Mouse (Mus musculus) gastrocnemius, adult 8-10 months (tissue): ENCODE measurements around the gene Hist1h2ac. TPM values are rescaled to one million over a fixed set of nuclear protein-coding genes. Genes with fewer than 3 reads are reported as not detected.
"Not testable (repeated sequence)": the region's sequence is repeated elsewhere in the genome, so short reads cannot be mapped to it uniquely, and the experiment has no call there.

ENCODE experiments used
- DNase-seq, 2 experiments: peaks; one replicate each; pipeline ENCODE4 v3.0.0; 2022; ENCODE audit warnings: low spot score in 2 of 2
- total RNA-seq, 4 experiments: library from RNA; stranded (reverse); gene quantifications; 2 replicates each; pipeline ENCODE4 v1.2.4; 2022

The Hist1h2ac gene
- 1 to 10 TPM in 1 of 4 experiments, under 1 TPM in 3; 0.65 to 1.1 (median 0.86) TPM for total RNA-seq

DNA sequence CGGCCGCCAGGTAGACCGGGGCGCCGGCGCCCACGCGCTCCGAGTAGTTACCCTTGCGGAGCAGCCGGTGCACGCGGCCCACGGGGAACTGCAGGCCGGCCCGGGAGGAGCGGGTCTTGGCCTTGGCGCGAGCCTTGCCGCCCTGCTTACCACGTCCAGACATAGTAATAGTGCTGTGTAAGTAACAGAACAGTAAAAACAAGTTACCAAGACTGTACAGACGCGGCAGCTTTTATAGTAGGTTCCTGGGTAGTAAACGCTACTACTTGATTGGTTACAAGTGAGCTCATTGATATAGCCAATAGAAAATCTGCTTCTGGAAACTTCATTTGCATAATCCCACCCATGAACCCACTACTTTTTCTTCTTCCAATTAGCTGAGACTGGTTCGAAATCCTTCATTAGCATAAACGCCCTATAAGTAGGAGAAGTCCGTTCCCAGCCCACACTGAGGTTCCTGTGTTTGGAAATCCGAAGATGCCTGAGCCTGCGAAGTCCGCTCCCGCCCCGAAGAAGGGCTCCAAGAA is at the start of gene Hist1h2ac, which contains the start of gene Hist1h2bc:
Gene Hist1h2ac (minus strand): TSS at position 194 of the 527 bp plus-strand sequence.
Gene Hist1h2bc (plus strand): TSS at position 445 of the 527 bp plus-strand sequence.
- peak; percentile 49 for DNase-seq

DNA sequence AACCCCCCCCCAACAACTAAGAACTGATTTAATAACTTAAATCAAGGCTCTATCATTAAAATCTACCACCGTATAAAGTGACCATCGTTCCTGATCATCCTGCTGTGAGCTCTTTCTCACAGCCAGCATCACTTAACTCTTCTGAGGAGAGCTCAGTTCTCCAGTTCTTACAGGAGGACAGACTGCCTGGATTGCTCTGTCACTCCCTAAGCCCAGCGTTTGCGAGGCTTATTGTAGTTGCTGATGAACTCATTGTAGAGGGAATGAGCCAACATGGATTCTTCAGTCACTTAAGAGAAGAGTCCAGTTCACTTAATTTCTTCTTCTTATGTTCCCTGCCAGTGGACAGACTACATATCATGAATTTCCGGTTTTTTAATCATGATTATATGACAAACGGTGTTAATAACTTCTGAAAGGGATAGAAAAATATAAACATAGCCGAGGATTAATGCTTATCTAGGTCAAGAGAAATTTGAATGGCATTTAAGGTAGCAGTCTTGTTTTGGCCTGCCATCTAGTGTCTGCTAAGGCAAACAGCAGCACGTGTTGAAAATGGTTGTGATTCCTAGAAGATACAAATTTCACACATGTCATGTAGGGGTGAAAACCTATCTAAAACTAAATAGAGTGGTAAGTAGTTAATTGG is 48.5 kb upstream of the Hist1h2ac start:
- no peak for DNase-seq

DNA sequence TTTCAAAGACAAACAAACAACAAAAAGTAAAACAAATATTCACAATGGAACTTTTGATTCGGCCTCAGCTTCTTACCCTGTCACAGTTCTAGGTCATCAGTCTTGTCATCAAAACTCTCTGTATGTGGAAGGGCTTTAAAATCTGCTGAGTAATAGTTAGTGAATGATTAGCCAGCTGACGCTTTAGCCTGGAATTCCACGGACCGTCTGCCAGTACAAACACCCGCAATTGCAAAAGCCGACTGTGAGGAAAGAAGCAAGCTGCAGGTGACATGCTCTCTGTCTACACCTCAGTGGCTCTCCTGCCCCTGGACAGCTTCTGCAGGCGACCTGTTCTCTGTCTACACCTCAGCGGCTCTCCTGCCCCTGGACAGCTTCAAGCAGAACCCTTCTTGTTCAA is 46.7 kb upstream of the Hist1h2ac start:
- no peak for DNase-seq

DNA sequence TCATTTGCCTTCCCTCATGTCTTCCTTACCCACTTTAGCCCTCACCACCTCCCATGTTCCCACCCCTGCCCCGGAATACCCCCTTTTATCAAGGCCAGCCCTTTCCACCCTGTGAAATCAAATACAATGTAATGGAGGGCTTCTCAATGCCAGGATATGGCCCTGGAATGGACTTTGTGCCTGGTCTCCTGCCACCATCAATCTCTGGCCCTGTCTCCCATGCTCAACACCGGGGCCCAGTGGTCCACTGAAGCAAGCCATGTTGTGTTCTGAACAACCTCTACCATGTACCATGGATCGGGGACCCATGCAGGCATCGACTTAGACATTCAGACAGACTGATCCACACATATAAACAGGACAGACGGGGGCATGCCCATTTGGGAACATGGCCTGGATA is 46.0 kb upstream of the Hist1h2ac start:
- no peak for DNase-seq

DNA sequence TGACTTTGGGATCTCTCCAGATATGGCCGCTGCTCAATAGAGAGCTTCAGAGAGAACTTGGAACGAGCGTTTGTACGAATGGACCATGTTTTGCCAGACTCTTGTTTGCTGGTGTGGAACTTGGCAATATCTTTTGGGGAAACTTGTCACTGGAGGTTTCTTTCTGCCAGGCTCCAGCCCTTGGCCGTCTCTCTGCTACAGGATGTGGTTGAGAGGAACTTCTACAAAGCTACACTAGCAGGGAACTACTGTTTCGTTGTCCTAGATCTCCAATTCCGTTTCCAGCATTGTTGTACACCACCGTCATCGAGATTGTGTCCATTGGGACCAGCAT is 45.4 kb upstream of the Hist1h2ac start:
- DNase-seq: no peak

DNA sequence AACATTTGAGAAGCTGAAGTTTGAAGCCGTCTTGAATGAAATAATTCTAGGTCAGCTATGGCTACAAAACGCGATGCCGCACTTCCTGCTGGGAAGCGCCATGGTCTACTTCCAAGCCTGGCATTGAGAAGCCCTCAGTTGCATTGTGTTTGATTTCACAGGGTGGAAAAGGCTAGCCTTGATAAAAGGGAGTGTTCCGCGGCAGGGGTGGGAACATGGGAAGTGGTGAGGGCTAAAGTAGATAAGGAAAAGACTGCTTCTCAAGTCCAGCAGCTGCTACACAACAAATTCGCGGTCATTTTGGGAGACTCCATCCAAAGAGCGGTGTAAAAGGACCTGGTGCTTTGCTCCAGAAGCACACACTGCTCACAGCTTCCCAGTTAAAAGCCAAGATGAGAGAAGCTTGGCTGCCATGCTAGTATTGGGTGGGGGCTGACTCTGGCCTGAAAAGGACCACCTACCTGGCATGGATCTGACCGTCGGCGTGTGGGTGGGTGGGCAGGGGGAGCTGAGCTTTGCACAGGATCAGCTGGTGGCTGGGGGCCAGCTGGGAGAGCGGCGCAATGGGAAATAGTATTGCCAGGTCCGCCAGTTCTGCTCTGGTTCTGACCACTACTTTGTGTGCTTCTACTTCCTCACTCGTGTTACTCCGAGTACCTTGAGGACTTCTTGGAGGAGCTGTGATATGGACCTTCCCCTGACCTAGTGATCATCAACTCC is 44.9 kb upstream of the Hist1h2ac start:
- no peak for DNase-seq

DNA sequence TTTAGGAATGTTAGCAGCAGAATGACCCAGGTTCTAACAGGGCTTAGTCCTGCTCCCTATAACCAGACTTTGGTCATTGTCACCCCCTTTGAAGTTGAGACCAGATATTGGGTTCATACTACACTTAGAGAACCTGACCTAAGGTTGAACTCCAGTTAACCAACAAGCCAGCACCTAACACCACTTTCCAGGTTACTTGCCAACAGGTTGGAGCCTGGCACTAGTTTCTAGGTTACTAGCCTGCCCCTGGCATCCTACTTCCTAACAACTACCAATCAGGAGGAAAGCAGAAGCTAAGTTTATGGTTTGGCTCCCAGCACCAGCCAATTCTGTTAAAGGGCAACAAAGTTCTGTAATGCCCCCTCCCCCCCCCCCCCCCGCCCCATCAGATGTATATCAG is 41.5 kb upstream of the Hist1h2ac start:
- no peak for DNase-seq

DNA sequence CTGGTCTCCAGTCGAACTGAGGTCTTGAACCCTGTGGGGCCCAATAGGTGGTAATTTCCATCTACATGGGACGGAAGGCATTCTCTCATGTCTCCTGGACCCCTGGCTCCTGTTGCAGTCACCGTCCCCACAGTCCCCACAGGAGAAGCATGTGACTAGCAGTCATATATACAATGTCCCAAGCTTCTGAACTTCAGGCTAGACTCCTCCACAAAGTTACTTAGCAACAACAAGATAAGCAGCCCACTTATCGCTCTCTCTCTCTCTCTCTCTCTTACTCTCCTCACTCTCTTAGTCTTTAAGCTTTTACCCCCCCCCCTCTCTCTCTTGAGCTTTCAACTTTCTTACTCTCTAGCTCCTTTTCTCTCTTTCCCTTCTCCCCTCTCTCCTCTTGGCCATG is 40.5 kb upstream of the Hist1h2ac start:
- no peak for DNase-seq

DNA sequence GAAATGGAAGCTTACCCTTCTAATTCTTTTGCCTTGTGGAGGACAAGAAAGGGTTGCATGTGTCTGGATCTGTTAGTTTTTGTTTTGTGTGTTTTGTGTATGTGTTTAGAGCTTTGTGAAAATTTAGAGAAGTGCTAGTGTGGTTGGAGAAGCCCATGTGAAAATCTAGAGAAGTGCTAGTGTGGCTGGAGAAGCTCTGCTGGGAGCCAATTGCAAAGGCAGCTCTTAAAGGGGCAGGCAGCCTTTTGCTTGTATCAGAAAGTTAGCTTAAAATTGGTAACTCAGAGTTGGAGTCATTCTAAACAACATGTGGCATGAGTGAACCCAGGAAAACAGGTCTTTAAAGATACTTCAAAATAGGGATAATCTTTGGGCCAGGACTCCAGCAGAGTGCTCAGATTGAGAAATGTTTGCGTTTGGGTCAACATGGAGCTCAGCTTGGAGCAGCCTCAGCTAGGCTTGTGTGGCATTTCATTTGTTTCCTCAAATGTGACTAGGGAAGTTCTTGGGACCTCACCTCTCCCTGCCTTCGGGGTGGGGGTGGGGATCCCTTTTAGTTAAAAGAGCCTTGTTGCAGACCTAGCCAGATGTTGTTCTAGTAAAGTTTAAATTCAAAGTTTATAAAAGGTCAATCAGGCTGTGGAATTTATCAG is 34.0 kb upstream of the Hist1h2ac start:
- not testable (repeated sequence) for DNase-seq

DNA sequence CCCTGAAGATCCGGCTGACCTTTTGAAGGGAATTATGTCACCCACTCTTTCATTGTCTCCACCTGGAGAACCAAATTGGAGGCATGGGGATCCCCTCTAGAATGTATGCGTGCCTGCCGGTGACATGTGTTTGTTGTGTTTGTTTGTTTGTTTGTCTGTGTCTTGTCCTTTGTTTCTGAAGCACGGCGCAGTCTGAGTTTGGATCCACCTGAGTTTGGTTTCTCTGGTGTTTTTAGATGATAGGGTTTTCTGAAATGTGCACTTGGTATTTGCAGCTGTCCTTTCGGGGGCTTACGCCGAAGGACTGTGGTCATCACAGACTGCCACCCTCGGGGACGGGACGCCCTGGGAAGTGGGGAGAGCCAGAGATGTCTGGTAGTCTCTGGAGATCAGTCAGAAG is 33.4 kb upstream of the Hist1h2ac start:
- no peak for DNase-seq

DNA sequence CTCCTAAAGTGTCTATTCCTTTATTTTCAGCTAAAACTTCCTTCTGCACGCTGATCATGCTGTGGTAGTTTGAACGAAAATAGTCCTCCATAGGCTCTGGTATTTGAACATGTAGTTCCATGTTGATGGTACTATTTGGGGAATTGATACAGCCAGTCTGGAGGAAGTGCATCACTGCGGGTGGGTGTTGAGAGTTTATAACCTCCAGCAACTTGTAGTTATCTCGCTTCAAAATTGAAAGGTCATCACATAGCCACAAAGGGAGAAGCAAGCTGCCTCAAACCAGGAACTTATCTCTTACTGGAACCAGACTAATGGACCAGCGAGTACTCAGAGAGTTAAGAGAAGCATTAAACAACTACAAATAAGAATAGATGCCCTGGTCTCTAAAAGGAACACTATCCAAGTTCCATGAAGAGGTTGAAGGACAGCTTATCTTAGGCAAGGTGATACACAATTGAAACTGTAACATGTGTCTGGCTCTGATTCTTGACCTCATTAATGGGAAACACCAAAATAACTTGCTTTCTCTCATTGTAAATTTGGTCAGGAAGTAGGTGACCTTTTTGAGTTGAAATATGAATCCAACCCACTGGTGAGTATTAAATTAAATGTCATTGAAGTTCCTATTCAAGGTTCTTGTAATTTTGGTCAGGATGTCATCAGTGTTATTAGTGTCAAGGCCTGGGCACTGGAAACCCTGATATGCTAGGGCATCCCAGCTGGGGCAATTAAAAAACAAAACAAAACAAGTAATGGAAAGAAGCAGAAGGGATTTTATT is 32.7 kb upstream of the Hist1h2ac start:
- no peak for DNase-seq

DNA sequence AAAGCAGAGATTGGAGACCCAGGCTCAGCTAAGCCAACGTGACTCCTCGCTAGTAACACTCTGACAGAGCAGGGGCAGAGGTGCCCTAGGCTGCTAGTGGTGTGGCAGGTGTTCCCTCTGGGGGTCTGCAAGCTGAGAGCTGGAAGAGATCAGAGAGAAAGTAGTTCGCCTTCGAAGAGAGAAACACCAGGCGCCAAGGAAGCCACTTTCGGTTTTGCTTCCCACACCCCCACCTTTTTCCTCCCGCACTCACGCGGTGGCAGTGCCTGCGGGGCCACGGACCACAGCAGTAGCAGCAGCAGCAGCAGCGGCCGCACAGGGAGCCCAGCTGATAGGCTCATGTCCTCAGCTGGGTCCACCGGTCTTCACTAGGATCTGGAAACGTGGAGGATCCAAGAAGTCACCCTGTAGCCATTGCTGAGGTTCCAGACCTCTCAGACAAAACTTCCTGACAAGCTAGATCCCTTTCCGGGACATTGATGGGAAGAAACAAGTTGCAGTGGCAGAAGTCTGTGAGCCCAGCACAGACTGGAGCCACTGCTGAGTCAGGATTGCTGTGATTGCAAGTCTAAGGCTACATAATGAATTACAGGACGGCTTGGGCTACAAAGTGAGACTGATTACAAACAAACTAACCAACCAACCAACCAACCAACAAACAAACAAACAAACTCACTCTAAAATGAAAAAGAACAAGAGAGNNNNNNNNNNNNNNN is 26.8 kb upstream of the Hist1h2ac start, which contains the start of gene Hfe:
Gene Hfe (minus strand): TSS at position 481 of the 716 bp plus-strand sequence.
- peak; percentile 48 to 61 for DNase-seq

DNA sequence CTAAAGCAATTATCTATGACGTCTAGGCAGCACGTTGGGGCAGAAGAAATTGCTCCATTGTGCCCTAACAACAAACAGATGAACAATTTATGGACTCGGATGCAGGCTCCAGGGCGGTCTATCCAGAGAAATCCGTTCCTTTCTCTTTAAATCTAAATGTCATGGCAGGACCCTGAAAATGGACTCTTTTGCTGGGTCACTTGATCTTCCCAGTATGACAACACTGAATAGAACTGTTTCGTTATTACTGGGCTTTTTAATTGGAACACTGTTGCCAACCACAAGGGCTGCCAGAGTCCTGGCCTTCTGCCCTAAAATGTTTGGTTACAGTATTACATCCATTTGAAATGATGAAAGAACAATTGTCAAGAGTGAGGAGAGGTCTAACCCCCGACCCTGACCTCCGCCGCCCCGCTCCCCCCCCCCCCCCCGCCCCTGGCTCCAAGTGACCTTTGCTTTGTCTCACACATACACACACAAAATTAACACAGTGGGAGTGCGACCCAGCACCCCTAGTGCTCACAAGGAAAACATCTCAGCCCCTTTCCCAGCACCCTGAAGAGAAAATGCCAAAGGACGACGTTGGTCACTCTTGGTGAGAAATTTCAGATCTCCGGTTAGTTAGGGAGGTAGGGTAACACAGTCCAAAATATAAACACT is 26.1 kb upstream of the Hist1h2ac start:
- DNase-seq: no peak

DNA sequence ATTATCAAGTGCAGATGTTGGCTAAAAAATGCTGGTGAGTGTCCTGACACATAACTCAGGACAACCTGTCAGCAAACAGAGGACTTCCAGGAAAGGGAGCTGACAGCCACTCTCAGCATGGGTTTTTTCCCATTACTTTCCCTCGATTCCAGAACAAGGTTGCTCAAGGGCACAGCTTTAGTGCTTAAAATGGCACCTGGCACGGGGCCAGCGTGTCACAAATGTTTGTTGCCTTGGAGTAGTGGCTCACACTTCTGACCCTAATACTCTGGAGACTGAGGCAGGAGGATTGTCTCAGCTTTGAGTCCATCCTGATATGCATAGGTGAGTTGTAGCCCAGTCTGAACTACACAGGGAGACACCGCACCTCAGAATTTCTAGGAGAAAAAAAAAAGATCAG is 24.9 kb upstream of the Hist1h2ac start:
- DNase-seq: no peak

DNA sequence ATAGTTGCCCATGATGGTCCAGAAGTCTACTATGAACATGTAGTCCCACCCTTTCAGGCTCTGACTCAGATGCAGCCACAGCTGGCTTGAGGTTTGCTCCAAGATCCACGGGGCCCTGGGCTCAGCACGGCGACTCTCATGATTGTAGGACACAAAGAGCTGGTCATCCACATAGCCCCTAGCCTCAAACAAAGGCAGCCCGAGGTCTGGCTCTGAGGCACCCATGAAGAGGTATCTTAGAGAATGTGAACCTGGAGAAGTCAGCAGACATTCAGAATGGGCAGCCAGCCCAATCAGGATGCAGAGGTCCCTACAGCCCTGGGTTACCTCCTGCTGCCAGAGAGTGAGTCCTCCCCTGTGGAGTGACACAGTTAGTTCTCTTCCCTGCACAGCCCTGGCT is 24.3 kb upstream of the Hist1h2ac start:
- DNase-seq: no peak

DNA sequence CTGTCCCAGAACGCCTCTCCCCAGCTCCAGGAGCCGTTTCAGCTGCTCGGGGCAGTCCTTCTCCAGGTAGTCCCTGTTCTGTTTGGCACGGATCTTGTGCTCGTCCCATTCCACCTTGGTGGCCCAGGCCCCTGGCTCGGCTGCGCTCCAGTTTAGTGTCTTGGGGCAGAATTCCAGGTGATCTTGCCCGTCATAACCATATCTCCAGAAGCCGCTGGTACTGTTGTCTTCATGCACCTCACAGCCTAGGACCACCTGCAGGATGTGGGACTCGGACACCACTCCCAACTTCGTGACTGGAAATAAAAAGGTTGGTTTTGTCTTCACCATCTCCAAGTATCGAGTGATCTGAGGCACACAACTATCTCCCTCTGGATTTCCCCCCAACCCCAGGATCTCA is 23.0 kb upstream of the Hist1h2ac start:
- DNase-seq: no peak

DNA sequence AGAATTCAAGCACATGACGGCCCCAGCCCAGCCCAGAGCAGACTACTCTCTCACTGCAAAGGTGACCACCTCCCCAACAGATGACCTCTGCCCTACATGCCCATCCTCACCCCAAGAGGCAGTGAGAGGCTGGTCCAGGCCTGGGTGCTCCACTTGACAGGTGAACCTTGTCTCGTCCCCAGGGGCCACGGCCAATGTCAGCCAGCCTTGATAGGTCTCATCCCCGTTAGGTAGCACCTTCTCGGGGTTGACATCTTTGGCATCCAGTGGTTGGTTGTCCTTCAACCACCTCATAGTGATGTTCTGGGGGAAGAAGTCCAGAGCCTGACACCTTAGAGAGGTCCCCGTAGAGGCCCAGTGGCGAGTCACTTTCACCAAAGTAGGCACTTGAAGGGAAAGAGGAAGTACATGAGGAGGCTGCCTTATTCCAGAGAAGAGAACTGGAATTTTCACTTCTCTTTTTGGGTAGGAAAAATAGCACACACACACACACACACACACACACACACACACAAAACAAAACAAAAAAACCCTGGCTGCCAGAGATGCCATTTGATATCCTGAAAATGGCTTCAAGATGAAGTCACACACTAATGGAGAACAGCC is 22.1 kb upstream of the Hist1h2ac start:
- no peak for DNase-seq

DNA sequence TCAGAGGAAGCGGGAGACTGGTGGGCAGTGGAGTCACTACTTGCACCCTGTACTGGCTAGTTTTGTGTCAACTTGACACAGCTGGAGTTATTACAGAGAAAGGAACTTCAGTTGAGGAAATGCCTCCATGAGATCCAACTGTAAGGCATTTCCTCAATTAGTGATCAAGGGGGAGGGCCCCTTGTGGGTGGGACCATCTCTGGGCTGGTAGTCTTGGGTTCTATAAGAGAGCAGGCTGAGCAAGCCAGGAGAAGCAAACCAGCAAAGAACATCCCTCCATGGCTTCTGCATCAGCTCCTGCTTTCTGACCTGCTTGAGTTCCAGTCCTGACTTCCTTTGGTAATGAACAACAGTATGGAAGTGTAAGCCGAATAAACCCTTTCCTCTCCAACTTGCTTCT is 19.1 kb upstream of the Hist1h2ac start:
- DNase-seq: not testable (repeated sequence)

DNA sequence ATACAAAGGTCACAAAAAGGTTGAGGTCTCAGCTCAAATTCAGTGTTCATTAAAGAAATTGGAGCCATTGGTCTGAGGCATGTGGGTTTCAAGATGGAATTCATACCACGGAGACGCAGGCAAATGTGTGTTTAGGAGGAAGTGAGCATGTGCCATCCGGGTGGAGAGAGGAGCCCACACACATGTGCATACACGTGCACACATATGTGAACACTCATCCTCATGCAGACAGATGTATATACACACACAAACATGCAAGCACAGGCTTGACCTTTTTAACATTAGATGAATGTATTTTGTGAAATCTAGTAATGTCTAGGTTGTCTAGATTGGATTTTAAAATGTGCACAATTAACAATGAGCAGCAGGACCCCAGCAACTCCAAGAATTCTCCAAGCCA is 18.5 kb upstream of the Hist1h2ac start:
- no peak for DNase-seq
